Mouse (Mus musculus): ENCODE data around the gene Pvr. TPM values are rescaled to one million over a fixed set of nuclear protein-coding genes. Genes with fewer than 3 reads are reported as not detected.
"Not testable (repeated sequence)": the region's sequence is repeated elsewhere in the genome, so short reads cannot be mapped to it uniquely, and the experiment has no call there.

Gene Pvr
- polyA plus RNA-seq, 1 experiment from 2014 or later = 9.3 TPM

GRCm38 (mm10) chr7:19932133-19932876 is 11.3 kb upstream of the Pvr start:
- peaks cover 14% of the 10 kb centered on the region; the same call in 1 of the 2 replicates for H3K27me3 ChIP-seq
- 24% methylated on average over 13 of the region's 13 CpGs for WGBS
- H3K4me1 ChIP-seq = peaks cover 4% of the 10 kb centered on the region; the same call in 1 of the 2 replicates
- no peak overlapping the region for H3K4me3 ChIP-seq
- no peak for ATAC-seq (ENCODE audit: insufficient number of reproducible peaks, insufficient read depth, low FRiP score, low TSS enrichment)
- H3K36me3 ChIP-seq = no peaks in the 10 kb centered on the region
- no peak overlapping the region for H3K9ac ChIP-seq
- no peak overlapping the region; the same call in 1 of the 2 replicates for H3K4me2 ChIP-seq (replicated peaks)
- no peaks in the 10 kb centered on the region for H3K9me3 ChIP-seq
- no peak overlapping the region for H3K27ac ChIP-seq

GRCm38 (mm10) chr7:19930481-19930880 is 9.5 kb upstream of the Pvr start:
- H3K4me3 ChIP-seq; H3K4me2 ChIP-seq (replicated peaks); H3K36me3 ChIP-seq; H3K9ac ChIP-seq; H3K27ac ChIP-seq; ATAC-seq (ENCODE audit: insufficient number of reproducible peaks, insufficient read depth, low FRiP score, low TSS enrichment); H3K4me1 ChIP-seq; H3K9me3 ChIP-seq: not testable (repeated sequence)
- WGBS = 81% methylated on average over 6 of the region's 6 CpGs
- H3K27me3 ChIP-seq = peaks cover 14% of the 10 kb centered on the region; the same call in 1 of the 2 replicates

- peaks cover 14% of the 10 kb centered on the region; the same call in 1 of the 2 replicates for H3K27me3 ChIP-seq
- no peaks in the 10 kb centered on the region for H3K9me3 ChIP-seq
- peaks cover 4% of the 10 kb centered on the region; the same call in 1 of the 2 replicates for H3K4me1 ChIP-seq
- H3K9ac ChIP-seq = no peak overlapping the region
- no peaks in the 10 kb centered on the region for H3K36me3 ChIP-seq
- H3K27ac ChIP-seq = no peak overlapping the region
- no peak overlapping the region for H3K4me2 ChIP-seq (replicated peaks)
- ATAC-seq (ENCODE audit: insufficient number of reproducible peaks, insufficient read depth, low FRiP score, low TSS enrichment) = no peak
- no peak overlapping the region for H3K4me3 ChIP-seq
- 63% methylated on average over 5 of the region's 5 CpGs for WGBS
These were observed 7.5 kb upstream of the Pvr start for GRCm38 (mm10) chr7:19928486-19928885.

GRCm38 (mm10) chr7:19926849-19927480 is 6.0 kb upstream of the Pvr start:
- no peak overlapping the region for H3K4me3 ChIP-seq
- no peaks in the 10 kb centered on the region for H3K4me1 ChIP-seq
- H3K36me3 ChIP-seq = no peaks in the 10 kb centered on the region
- H3K4me2 ChIP-seq (replicated peaks) = no peak overlapping the region
- H3K9me3 ChIP-seq = no peaks in the 10 kb centered on the region
- WGBS = 60% methylated on average over 2 of the region's 2 CpGs
- H3K9ac ChIP-seq = no peak overlapping the region
- H3K27me3 ChIP-seq = peaks cover 5% of the 10 kb centered on the region; the same call in 1 of the 2 replicates
- ATAC-seq (ENCODE audit: insufficient number of reproducible peaks, insufficient read depth, low FRiP score, low TSS enrichment) = no peak
- no peak overlapping the region for H3K27ac ChIP-seq

- no peaks in the 10 kb centered on the region for H3K27me3 ChIP-seq
- no peak for ATAC-seq (ENCODE audit: insufficient number of reproducible peaks, insufficient read depth, low FRiP score, low TSS enrichment)
- H3K36me3 ChIP-seq = no peaks in the 10 kb centered on the region
- H3K4me2 ChIP-seq (replicated peaks) = no peak overlapping the region
- H3K4me1 ChIP-seq = no peaks in the 10 kb centered on the region
- no peak overlapping the region for H3K9ac ChIP-seq
- H3K9me3 ChIP-seq = no peaks in the 10 kb centered on the region
- no peak overlapping the region for H3K4me3 ChIP-seq
- 79% methylated on average over 1 of the region's 1 CpGs for WGBS
- no peak overlapping the region for H3K27ac ChIP-seq
These were observed 4.4 kb upstream of the Pvr start for GRCm38 (mm10) chr7:19925376-19925775.

- H3K36me3 ChIP-seq = no peaks in the 10 kb centered on the region
- H3K4me3 ChIP-seq = no peak overlapping the region
- no peak overlapping the region for H3K27ac ChIP-seq
- no peak overlapping the region for H3K9ac ChIP-seq
- H3K4me1 ChIP-seq = peaks cover 4% of the 10 kb centered on the region
- no peaks in the 10 kb centered on the region for H3K27me3 ChIP-seq
- no peaks in the 10 kb centered on the region for H3K9me3 ChIP-seq
- 8% methylated on average over 11 of the region's 15 CpGs for WGBS
- no peak overlapping the region for H3K4me2 ChIP-seq (replicated peaks)
- no peak for ATAC-seq (ENCODE audit: insufficient number of reproducible peaks, insufficient read depth, low FRiP score, low TSS enrichment)
These were observed 2.8 kb upstream of the Pvr start for GRCm38 (mm10) chr7:19923797-19924196.

- H3K27me3 ChIP-seq = no peaks in the 10 kb centered on the region
- peaks cover 4% of the 10 kb centered on the region for H3K4me1 ChIP-seq
- H3K9ac ChIP-seq = no peak overlapping the region
- WGBS = 45% methylated on average over 2 of the region's 2 CpGs
- no peak overlapping the region for H3K27ac ChIP-seq
- H3K4me2 ChIP-seq (replicated peaks) = no peak overlapping the region
- ATAC-seq (ENCODE audit: insufficient number of reproducible peaks, insufficient read depth, low FRiP score, low TSS enrichment) = no peak
- H3K9me3 ChIP-seq = no peaks in the 10 kb centered on the region
- 0 out of 2 replicates have a peak, but pooled peaks cover 2% of the 10 kb centered on the region for H3K36me3 ChIP-seq
- no peak overlapping the region for H3K4me3 ChIP-seq
These were observed 2.4 kb upstream of the Pvr start for GRCm38 (mm10) chr7:19923354-19923753.

- Histone ChIP-seq H3K4me3 (peak overlapping the region; percentile 79), H3K9ac (peak overlapping the region; percentile 80), H3K27ac (0 out of 2 replicates have a peak overlapping the region, but pooled peaks have one; percentile 2), H3K4me1 (peaks cover 4% of the 10 kb centered on the region), H3K27me3 (no peaks in the 10 kb centered on the region), H3K9me3 (no peaks in the 10 kb centered on the region), H3K4me2 (replicated peaks) (peak overlapping the region; percentile 56), H3K36me3 (peaks cover 13% of the 10 kb centered on the region; the same call in 1 of the 2 replicates)
- 28% methylated on average over 4 of the region's 4 CpGs for WGBS
- peak; percentile 30; the same call in 1 of the 2 replicates for ATAC-seq (ENCODE audit: insufficient number of reproducible peaks, insufficient read depth, low FRiP score, low TSS enrichment)
These were observed 824 bp downstream of the Pvr start for GRCm38 (mm10) chr7:19920166-19920505.

GRCm38 (mm10) chr7:19914558-19914957 is 6.4 kb downstream of the Pvr start:
- no peak overlapping the region for H3K27ac ChIP-seq
- H3K9me3 ChIP-seq = no peaks in the 10 kb centered on the region
- 92% methylated on average over 7 of the region's 7 CpGs for WGBS
- no peak for ATAC-seq (ENCODE audit: insufficient number of reproducible peaks, insufficient read depth, low FRiP score, low TSS enrichment)
- H3K27me3 ChIP-seq = no peaks in the 10 kb centered on the region
- H3K36me3 ChIP-seq = peaks cover 26% of the 10 kb centered on the region
- H3K4me1 ChIP-seq = no peaks in the 10 kb centered on the region
- no peak overlapping the region for H3K4me3 ChIP-seq
- H3K9ac ChIP-seq = no peak overlapping the region
- no peak overlapping the region for H3K4me2 ChIP-seq (replicated peaks)

GRCm38 (mm10) chr7:19911695-19912524 is 9.1 kb downstream of the Pvr start:
- peaks cover 39% of the 10 kb centered on the region for H3K36me3 ChIP-seq

GRCm38 (mm10) chr7:19911292-19911658 is 9.7 kb downstream of the Pvr start:
- no peak for ATAC-seq (ENCODE audit: insufficient number of reproducible peaks, insufficient read depth, low FRiP score, low TSS enrichment)
- WGBS = 88% methylated on average over 6 of the region's 6 CpGs
- peaks cover 43% of the 10 kb centered on the region for H3K36me3 ChIP-seq

More at GRCm38 (mm10) chr7:19911695-19912524, 9.1 kb downstream of the Pvr start:
- WGBS = 88% methylated on average over 23 of the region's 23 CpGs
- ATAC-seq (ENCODE audit: insufficient number of reproducible peaks, insufficient read depth, low FRiP score, low TSS enrichment) = no peak
- H3K9me3 ChIP-seq = no peaks in the 10 kb centered on the region
- H3K27me3 ChIP-seq = no peaks in the 10 kb centered on the region
- no peak overlapping the region for H3K4me3 ChIP-seq
- H3K4me1 ChIP-seq = no peaks in the 10 kb centered on the region
- no peak overlapping the region for H3K4me2 ChIP-seq (replicated peaks)
- H3K27ac ChIP-seq = no peak overlapping the region
- H3K9ac ChIP-seq = no peak overlapping the region

More at GRCm38 (mm10) chr7:19911292-19911658, 9.7 kb downstream of the Pvr start:
- Histone ChIP-seq H3K9me3 (no peaks in the 10 kb centered on the region), H3K4me2 (replicated peaks) (no peak overlapping the region), H3K27ac (no peak overlapping the region), H3K4me1 (no peaks in the 10 kb centered on the region), H3K4me3 (no peak overlapping the region), H3K9ac (no peak overlapping the region), H3K27me3 (no peaks in the 10 kb centered on the region)

Measured in embryonic facial prominence, embryonic 12.5 days (tissue).